Mouse (Mus musculus): ENCODE results near the gene Tmod1. TPM values are rescaled to one million over a fixed set of nuclear protein-coding genes. Genes with fewer than 3 reads are reported as not detected.

Gene Tmod1
- total RNA-seq, 1 experiment from 2014 or later = 3.6 TPM

- no peak for DNase-seq
Measured at GRCm38 (mm10) chr4:46089524-46090125, 50.9 kb downstream of the Tmod1 start.

DNA sequence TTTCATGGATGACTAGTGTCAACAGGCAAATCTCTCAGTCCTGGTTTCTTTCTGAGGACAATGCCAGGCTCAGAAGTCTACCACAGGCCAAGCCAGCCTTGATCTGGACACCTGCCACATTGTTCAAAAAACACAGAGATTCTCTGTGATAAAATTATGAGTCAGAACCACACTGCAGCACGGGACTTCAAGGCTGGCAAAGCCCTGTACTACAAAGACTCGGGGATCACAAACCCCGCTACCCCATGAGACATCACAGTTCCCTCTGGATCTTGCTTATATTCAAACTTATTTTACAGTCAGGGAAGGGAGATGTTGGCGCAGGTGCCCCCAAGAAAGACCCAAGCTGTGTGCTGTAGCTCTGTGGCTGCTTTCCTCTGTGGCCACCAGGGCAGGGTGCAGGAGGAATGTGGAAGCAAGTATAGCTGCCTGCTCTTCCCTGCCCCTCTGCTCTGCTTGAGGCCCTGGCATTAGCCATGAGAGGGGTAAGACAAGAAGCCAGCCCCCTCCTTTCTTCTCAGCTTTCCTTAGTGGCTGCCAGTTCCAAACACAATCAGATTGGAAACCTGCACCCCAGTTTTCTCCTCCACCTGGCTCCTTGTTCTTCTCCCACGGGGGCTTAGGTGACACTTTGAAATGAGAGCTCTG is 53.8 kb downstream of the Tmod1 start:
- DNase-seq = peak; percentile 83

- no peak for DNase-seq
Measured at GRCm38 (mm10) chr4:46094916-46095825, 56.4 kb downstream of the Tmod1 start.

GRCm38 (mm10) chr4:46095826-46096159 is 57.1 kb downstream of the Tmod1 start:
- no peak for DNase-seq

DNA sequence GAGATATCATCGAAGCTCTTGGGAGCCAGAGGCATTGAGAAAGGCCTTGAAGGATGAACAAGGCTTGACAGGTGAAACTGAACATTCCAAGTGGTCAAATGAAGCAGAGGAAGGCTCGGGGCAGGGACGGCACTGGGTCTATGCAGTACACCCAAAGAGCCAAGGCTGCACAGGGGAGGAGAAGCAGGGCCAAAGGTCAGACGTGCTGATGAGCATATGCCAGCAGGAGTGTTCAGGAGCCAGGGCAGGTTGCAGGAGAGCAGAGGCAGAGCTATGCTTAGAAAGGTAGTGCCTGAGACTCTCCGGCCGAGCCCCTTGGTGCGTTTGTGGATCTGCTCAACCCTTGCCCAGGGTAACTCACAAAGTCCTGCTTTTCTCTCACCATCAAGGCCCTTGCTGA is 57.8 kb downstream of the Tmod1 start:
- DNase-seq = no peak

DNA sequence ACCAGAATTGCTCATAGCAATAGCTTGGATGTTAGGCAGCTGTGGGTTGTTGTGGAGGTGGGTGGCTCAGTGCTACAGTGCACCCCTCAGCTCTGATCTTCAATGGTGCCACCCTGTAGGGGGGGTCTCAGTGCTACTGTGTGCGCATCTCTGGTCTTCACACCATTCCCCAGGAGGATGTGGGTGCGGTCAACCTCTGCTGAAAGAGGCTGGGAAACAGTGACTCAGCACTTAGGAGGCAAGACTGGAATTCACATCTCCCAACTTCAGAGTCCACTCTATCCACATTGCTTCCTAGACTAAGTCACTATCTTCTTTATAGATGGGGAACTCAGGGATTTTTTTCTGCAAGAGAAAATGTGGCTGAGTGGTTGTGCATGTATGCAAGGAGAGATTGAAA is 58.9 kb downstream of the Tmod1 start:
- DNase-seq = no peak

DNA sequence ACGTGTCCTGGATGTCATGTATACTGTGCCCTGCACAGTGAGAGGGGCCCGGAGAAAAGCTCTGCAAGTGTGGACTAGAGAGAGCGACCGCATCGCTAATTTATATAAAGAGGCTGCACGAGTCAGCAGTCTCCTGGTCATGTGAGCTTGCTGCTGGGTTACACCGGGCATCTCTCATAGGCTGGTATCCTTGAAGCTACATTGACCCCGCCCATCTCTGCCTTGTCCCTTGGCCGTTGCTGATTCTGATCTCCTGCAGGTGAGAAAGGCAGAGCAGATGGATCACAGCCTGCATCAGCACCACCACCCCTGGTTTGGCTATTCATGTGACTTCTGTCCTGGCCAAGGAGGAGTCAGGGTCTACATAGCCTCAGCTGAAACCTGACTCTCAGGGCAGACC is 60.4 kb downstream of the Tmod1 start:
- DNase-seq = peak; percentile 36

GRCm38 (mm10) chr4:46100539-46100938 is 61.8 kb downstream of the Tmod1 start:
- DNase-seq = no peak

GRCm38 (mm10) chr4:46101211-46101711 is 62.5 kb downstream of the Tmod1 start:
- DNase-seq = no peak

DNA sequence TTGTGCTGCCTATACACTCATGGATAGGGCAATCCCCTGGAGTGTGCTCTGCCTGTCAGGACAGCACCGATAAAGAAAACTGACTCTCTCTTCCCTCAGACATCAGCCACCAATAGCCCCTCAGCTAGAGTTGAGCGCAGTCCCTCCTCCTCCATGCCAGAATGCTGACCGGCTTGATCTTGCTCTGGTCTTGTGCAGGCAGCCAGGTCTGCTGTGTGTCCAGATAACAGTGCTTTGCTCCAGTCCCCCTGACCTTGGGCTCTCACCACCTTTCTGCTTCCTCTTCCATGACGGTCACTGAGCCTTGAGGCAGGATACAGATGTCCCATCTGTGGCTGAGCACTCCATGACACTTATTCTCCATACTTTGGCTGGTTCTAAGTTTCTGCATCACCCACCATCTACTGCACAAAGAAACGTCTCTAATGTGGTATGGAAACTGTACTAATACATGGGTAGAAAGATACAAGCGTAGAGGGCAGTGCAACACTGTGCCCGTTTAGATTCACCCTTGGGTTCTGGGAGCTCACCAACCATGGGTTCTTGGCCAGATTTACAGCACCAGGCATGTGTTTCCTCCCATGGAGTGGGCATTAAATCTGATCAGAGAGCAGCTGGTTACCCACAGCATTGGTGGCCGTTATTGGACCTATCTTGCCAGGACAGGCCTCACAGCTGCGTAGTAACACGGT is 63.5 kb downstream of the Tmod1 start:
- no peak for DNase-seq

- DNase-seq = no peak
Measured at GRCm38 (mm10) chr4:46110084-46110483, 71.3 kb downstream of the Tmod1 start.

GRCm38 (mm10) chr4:46111361-46111760 is 72.6 kb downstream of the Tmod1 start:
- DNase-seq = no peak

DNA sequence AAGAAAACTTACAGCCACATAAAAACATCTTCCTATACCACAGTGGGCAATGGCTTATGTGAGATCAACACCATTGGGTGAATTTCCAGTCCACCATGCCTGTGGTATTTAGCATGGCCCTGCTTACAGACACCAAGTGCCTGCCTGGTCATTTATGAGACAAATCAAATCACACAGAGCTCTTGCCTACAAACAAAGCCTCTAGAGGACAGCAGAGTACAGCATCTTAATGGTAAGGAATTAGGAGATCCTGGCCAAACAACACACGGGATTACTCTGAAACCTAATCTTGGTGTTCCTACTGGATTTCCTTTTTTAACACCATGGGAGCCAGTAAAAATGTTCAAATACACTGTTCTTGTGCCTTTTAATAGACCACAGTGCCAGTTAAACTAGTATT is 76.6 kb downstream of the Tmod1 start:
- DNase-seq = no peak

GRCm38 (mm10) chr4:46116544-46117175 is 77.9 kb downstream of the Tmod1 start:
- peak; percentile 54 for DNase-seq

DNA sequence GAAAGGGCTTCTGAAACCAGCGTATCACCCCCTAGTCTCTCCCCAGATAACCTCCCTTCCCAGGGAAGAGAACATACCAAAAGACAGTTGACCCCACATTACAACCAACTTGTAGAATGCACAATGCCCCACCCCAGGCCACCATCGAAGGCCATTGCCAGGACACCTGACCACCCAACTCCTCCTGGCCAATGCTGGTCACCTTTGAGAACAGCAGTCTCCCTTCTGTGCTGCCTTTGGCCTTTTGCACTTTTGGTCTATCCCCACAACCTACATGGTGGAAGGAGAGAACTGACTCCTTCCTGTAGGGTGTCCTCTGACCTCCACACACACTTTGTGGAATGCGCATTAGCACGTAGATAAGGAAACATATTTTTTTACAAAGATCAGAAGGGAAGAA is 78.8 kb downstream of the Tmod1 start:
- DNase-seq = no peak

DNA sequence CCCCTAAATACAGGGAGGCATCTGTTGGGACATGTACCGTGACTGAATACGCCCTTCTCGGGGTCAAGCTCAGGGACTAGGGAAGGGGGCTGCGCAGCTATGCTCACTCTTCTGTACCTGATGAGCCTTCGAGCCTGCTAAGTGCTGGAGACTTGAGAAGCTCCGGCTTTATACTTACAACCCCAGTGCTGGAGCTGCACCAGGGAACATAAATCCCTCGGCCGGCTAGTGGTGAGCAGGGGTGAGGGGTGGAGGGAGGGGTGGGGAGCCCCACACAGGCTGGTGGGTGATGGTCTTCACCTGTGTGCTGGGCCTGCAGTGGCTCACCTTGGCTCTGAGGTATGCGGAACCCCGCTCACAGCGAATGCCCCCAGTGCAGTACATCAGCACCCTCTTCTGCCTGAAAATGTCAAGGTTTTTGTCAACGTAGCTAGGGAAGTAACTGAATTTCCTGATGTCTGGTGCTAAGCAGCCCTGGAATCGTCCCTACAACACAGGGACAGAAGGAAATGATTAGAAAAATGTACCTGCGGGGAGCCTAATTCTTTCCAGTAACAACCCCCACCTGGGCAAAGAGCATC is 80.9 kb downstream of the Tmod1 start:
- DNase-seq = peak; percentile 45

- no peak for DNase-seq
Measured at GRCm38 (mm10) chr4:46120767-46121166, 82.0 kb downstream of the Tmod1 start.

GRCm38 (mm10) chr4:46123358-46123757 is 84.6 kb downstream of the Tmod1 start:
- DNase-seq = no peak

- DNase-seq = peak; percentile 82
Measured at GRCm38 (mm10) chr4:46126541-46126940, 87.8 kb downstream of the Tmod1 start.

DNA sequence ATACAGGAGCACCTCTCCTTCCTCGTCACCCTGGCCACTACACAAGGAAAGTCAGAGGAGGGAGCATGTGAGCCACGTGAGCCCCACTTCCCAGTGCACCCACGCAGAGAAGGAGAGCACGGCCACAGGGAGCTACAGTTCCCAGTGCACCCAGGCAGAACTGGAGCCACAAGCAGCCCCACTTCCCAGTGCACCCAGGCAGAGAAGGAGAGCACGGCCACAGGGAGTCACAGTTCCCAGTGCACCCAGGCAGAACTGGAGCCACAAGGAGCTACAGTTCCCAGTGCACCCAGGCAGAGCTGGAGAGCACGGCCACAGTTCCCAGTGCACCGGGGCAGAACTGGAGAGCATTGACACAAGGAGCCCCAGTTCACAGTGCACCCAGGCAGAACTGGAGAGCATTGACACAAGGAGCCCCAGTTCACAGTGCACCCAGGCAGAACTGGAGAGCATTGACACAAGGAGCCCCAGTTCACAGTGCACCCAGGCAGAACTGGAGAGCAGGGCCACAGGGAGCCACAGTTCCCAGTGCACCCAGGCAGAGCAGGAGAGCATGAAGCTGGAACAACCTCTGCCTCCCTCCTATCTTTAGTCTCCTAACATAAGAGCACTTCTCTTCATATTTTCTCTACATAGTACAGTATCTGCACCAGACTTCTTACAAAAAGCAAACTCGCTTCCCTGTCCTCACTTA is 90.7 kb downstream of the Tmod1 start:
- no peak for DNase-seq

GRCm38 (mm10) chr4:46130221-46130620 is 91.5 kb downstream of the Tmod1 start:
- peak; percentile 69 for DNase-seq

All from adrenal gland, postnatal 14 days (tissue).